Mouse (Mus musculus): ENCODE data around the gene Blmh. TPM values are rescaled to one million over a fixed set of nuclear protein-coding genes. Genes with fewer than 3 reads are reported as not detected.

The Blmh gene
- polyA plus RNA-seq, 2 experiments: 16.2 to 34.7 TPM

- no peak overlapping the region for H3K9ac ChIP-seq (replicated peaks)
- H3K27ac ChIP-seq: no peak overlapping the region
- H3K4me3 ChIP-seq (ENCODE audit: insufficient read depth in 1 of 2, low read depth in 2 of 2, low read length in 2 of 2): no peak overlapping the region
- H3K9me3 ChIP-seq (ENCODE audit: control insufficient read depth, low read length): no peaks in the 10 kb centered on the region
- ATAC-seq (ENCODE audit: insufficient read depth): no peak
- H3K4me2 ChIP-seq (ENCODE audit: low read depth): no peak overlapping the region
- H3K27me3 ChIP-seq (ENCODE audit: control insufficient read depth, insufficient read depth, low read length): no peaks in the 10 kb centered on the region
- WGBS (ENCODE audit: insufficient replicate concordance): 64% methylated on average over 5 of the region's 5 CpGs
- no peak for DNase-seq (ENCODE audit: low read depth in 3 of 3, low spot score in 3 of 3)
- no peak for TF ChIP-seq EP300 (IDR thresholded peaks at IDR 0.05; ENCODE audit: low read depth)
- no peak for TF ChIP-seq CTCF (IDR thresholded peaks at IDR 0.05; ENCODE audit: low read depth)
- no peaks in the 10 kb centered on the region for H3K36me3 ChIP-seq (replicated peaks; ENCODE audit: control insufficient read depth, insufficient read depth, low read depth)
- H3K4me1 ChIP-seq (replicated peaks; ENCODE audit: control insufficient read depth in 2 of 2, insufficient read depth in 2 of 2, low read length in 1 of 2): no peaks in the 10 kb centered on the region
Observed at GRCm38 (mm10) chr11:76936578-76936977, 12.0 kb downstream of the Blmh start.

GRCm38 (mm10) chr11:76944839-76945238 lies 20.2 kb downstream of the Blmh start:
- Histone ChIP-seq H3K4me1 (replicated peaks; ENCODE audit: control insufficient read depth in 2 of 2, insufficient read depth in 2 of 2, low read length in 1 of 2) (peaks cover 8 to 11% of the 10 kb centered on the region in 2 experiments), H3K4me2 (ENCODE audit: low read depth) (peak overlapping the region; percentile 79), H3K9me3 (ENCODE audit: control insufficient read depth, low read length) (no peaks in the 10 kb centered on the region), H3K36me3 (replicated peaks; ENCODE audit: control insufficient read depth, insufficient read depth, low read depth) (no peaks in the 10 kb centered on the region), H3K27ac (peak overlapping the region; percentile 5; the same call in 1 of the 2 replicates), H3K27me3 (ENCODE audit: control insufficient read depth, insufficient read depth, low read length) (no peaks in the 10 kb centered on the region), H3K4me3 (ENCODE audit: insufficient read depth in 1 of 2, low read depth in 2 of 2, low read length in 2 of 2) (peak overlapping the region in 1 of 2 experiments; percentile 96; a peak in 2 of 4 replicates), H3K9ac (replicated peaks) (peak overlapping the region; percentile 91)
- 56% methylated on average over 6 of the region's 6 CpGs for WGBS (ENCODE audit: insufficient replicate concordance)
- ATAC-seq (ENCODE audit: insufficient read depth) (no peak), DNase-seq (ENCODE audit: low read depth in 3 of 3, low spot score in 3 of 3) (no peak)
- TF ChIP-seq EP300 (IDR thresholded peaks at IDR 0.05; ENCODE audit: low read depth) (no peak), CTCF (IDR thresholded peaks at IDR 0.05; ENCODE audit: low read depth) (no peak)

DNA sequence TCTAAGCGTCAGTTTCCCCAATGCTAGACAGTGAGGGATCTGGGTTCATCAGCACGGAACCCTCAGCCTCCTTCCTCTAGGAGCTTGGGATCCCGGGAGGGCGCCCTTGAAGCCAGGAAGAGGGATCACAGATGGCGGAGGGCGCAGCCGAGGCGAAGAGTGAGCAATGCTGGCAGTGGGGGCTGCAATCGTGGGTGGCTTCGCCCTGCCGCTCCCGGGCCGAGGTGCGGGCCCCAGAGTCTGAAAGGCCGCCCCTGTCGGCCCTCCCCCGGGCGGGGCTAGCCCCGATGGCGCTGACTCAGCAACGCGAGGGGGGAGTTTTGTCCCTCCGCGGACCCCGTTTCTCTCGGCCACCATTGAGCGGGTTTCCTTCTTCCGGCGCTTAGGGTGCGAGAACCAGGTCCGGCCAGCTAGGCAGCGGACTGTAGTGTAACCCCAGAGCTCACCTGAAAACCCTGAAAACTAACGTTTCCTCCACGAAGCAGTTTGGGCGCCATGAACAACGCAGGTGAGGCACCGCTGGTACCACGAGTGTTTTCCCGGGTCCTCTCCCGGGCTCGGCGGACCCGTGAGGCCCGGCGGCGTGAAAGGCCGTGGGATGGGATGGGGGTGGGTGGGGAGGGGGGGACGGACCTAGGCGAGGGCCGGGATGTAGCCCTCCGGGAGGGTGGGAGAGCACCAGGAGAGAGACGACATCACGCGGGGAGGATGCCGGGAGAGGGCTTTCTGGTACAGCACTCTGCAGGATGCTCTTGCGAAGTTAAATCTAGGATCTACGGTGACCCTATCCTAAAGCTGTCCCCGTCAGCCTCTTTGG lies 21.0 kb downstream of the Blmh start:
- ATAC-seq (ENCODE audit: insufficient read depth) (peak; percentile 95), DNase-seq (ENCODE audit: low read depth in 3 of 3, low spot score in 3 of 3) (peak; percentile 72 to 76 (median 76))
- Histone ChIP-seq H3K4me2 (ENCODE audit: low read depth) (peak overlapping the region; percentile 79), H3K4me3 (ENCODE audit: insufficient read depth in 1 of 2, low read depth in 2 of 2, low read length in 2 of 2) (peak overlapping the region; percentile 96 to 98), H3K9me3 (ENCODE audit: control insufficient read depth, low read length) (no peaks in the 10 kb centered on the region), H3K9ac (replicated peaks) (peak overlapping the region; percentile 91), H3K27ac (peak overlapping the region; percentile 25), H3K36me3 (replicated peaks; ENCODE audit: control insufficient read depth, insufficient read depth, low read depth) (no peaks in the 10 kb centered on the region), H3K4me1 (replicated peaks; ENCODE audit: control insufficient read depth in 2 of 2, insufficient read depth in 2 of 2, low read length in 1 of 2) (peaks cover 8 to 11% of the 10 kb centered on the region in 2 experiments), H3K27me3 (ENCODE audit: control insufficient read depth, insufficient read depth, low read length) (no peaks in the 10 kb centered on the region)
- under 1% methylated on average over 58 of the region's 58 CpGs for WGBS (ENCODE audit: insufficient replicate concordance)
- TF ChIP-seq CTCF (IDR thresholded peaks at IDR 0.05; ENCODE audit: low read depth) (no peak), EP300 (IDR thresholded peaks at IDR 0.05; ENCODE audit: low read depth) (0 out of 2 replicates have a peak, but pooled peaks have one; percentile 30)

- 4% methylated on average over 8 of the region's 8 CpGs for WGBS (ENCODE audit: insufficient replicate concordance)
- H3K9me3 ChIP-seq (ENCODE audit: control insufficient read depth, low read length): no peaks in the 10 kb centered on the region
- H3K4me1 ChIP-seq (replicated peaks; ENCODE audit: control insufficient read depth in 2 of 2, insufficient read depth in 2 of 2, low read length in 1 of 2): peaks cover 8 to 11% of the 10 kb centered on the region in 2 experiments
- peak overlapping the region; percentile 17; the same call in 1 of the 2 replicates for H3K27ac ChIP-seq
- H3K4me3 ChIP-seq (ENCODE audit: insufficient read depth in 1 of 2, low read depth in 2 of 2, low read length in 2 of 2): peak overlapping the region; percentile 96 to 98
- ATAC-seq (ENCODE audit: insufficient read depth): no peak
- no peaks in the 10 kb centered on the region for H3K27me3 ChIP-seq (ENCODE audit: control insufficient read depth, insufficient read depth, low read length)
- no peak for DNase-seq (ENCODE audit: low read depth in 3 of 3, low spot score in 3 of 3)
- H3K36me3 ChIP-seq (replicated peaks; ENCODE audit: control insufficient read depth, insufficient read depth, low read depth): peaks cover 5% of the 10 kb centered on the region
- TF ChIP-seq CTCF (IDR thresholded peaks at IDR 0.05; ENCODE audit: low read depth) (no peak), EP300 (IDR thresholded peaks at IDR 0.05; ENCODE audit: low read depth) (no peak)
- H3K9ac ChIP-seq (replicated peaks): peak overlapping the region; percentile 91
- peak overlapping the region; percentile 79 for H3K4me2 ChIP-seq (ENCODE audit: low read depth)
Observed at GRCm38 (mm10) chr11:76946203-76946585, 21.6 kb downstream of the Blmh start.

DNA sequence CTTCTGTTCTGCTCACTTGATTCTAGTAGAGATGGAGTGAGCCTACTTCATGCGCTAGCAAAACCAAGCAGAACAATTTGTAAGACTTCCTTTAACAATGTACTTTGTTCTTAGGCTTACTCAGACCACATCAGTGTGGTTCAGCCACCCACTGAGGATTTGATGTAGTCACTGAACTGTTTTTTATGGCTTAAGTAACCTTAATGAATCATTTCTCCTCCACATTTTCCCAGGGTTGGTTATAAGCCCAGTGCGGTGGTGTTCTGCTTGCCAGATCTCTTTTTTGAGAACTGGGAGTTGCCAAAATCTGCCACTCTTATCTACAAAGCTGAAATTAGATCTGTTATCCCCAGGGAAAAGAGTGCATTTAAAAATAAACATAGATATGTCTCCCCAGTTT lies 28.9 kb downstream of the Blmh start:
- no peak overlapping the region for H3K4me3 ChIP-seq (ENCODE audit: insufficient read depth in 1 of 2, low read depth in 2 of 2, low read length in 2 of 2)
- TF ChIP-seq CTCF (IDR thresholded peaks at IDR 0.05; ENCODE audit: low read depth) (no peak), EP300 (IDR thresholded peaks at IDR 0.05; ENCODE audit: low read depth) (no peak)
- no peaks in the 10 kb centered on the region for H3K9me3 ChIP-seq (ENCODE audit: control insufficient read depth, low read length)
- peaks cover 20% of the 10 kb centered on the region for H3K36me3 ChIP-seq (replicated peaks; ENCODE audit: control insufficient read depth, insufficient read depth, low read depth)
- H3K27me3 ChIP-seq (ENCODE audit: control insufficient read depth, insufficient read depth, low read length): no peaks in the 10 kb centered on the region
- WGBS (ENCODE audit: insufficient replicate concordance): 85% methylated on average over 2 of the region's 2 CpGs
- H3K4me1 ChIP-seq (replicated peaks; ENCODE audit: control insufficient read depth in 2 of 2, insufficient read depth in 2 of 2, low read length in 1 of 2): no peaks in the 10 kb centered on the region
- H3K27ac ChIP-seq: no peak overlapping the region
- H3K4me2 ChIP-seq (ENCODE audit: low read depth): no peak overlapping the region
- DNase-seq (ENCODE audit: low read depth in 3 of 3, low spot score in 3 of 3) (no peak), ATAC-seq (ENCODE audit: insufficient read depth) (no peak)
- no peak overlapping the region for H3K9ac ChIP-seq (replicated peaks)

All from liver, embryonic 14.5 days (tissue).